Mouse (Mus musculus): Measurements from ENCODE around the gene Nrarp.

The Nrarp gene

GRCm38 (mm10) chr2:25197191-25197590 lies 16.6 kb downstream of the Nrarp start:
- H3K27me3 ChIP-seq (ENCODE audit: control insufficient read depth, insufficient read depth, low read length, poor library complexity, severe bottlenecking): no peaks in the 10 kb centered on the region
- peak; percentile 17 for DNase-seq (ENCODE audit: low read depth, low spot score)
- H3K36me3 ChIP-seq (ENCODE audit: control insufficient read depth, insufficient read depth, low read length, poor library complexity, severe bottlenecking): peaks cover 6% of the 10 kb centered on the region

GRCm38 (mm10) chr2:25197946-25198345 lies 17.4 kb downstream of the Nrarp start:
- no peak for DNase-seq (ENCODE audit: low read depth, low spot score)
- no peaks in the 10 kb centered on the region for H3K27me3 ChIP-seq (ENCODE audit: control insufficient read depth, insufficient read depth, low read length, poor library complexity, severe bottlenecking)
- peaks cover 6% of the 10 kb centered on the region for H3K36me3 ChIP-seq (ENCODE audit: control insufficient read depth, insufficient read depth, low read length, poor library complexity, severe bottlenecking)

- peaks cover 16% of the 10 kb centered on the region for H3K36me3 ChIP-seq (ENCODE audit: control insufficient read depth, insufficient read depth, low read length, poor library complexity, severe bottlenecking)
- H3K27me3 ChIP-seq (ENCODE audit: control insufficient read depth, insufficient read depth, low read length, poor library complexity, severe bottlenecking): no peaks in the 10 kb centered on the region
- no peak for DNase-seq (ENCODE audit: low read depth, low spot score)
These were observed 20.1 kb downstream of the Nrarp start for GRCm38 (mm10) chr2:25200631-25201030.

GRCm38 (mm10) chr2:25203631-25204214 lies 23.2 kb downstream of the Nrarp start:
- peaks cover 20% of the 10 kb centered on the region for H3K36me3 ChIP-seq (ENCODE audit: control insufficient read depth, insufficient read depth, low read length, poor library complexity, severe bottlenecking)
- DNase-seq (ENCODE audit: low read depth, low spot score): peak; percentile 26
- H3K27me3 ChIP-seq (ENCODE audit: control insufficient read depth, insufficient read depth, low read length, poor library complexity, severe bottlenecking): no peaks in the 10 kb centered on the region

- Histone ChIP-seq H3K36me3 (ENCODE audit: control insufficient read depth, insufficient read depth, low read length, poor library complexity, severe bottlenecking) (peaks cover 15% of the 10 kb centered on the region), H3K27me3 (ENCODE audit: control insufficient read depth, insufficient read depth, low read length, poor library complexity, severe bottlenecking) (no peaks in the 10 kb centered on the region)
- DNase-seq (ENCODE audit: low read depth, low spot score): no peak
These were observed 27.0 kb downstream of the Nrarp start for GRCm38 (mm10) chr2:25207593-25207992.

- no peak for DNase-seq (ENCODE audit: low read depth, low spot score)
- H3K36me3 ChIP-seq (ENCODE audit: control insufficient read depth, insufficient read depth, low read length, poor library complexity, severe bottlenecking): peaks cover 5% of the 10 kb centered on the region; the same call in 1 of the 2 replicates
- H3K27me3 ChIP-seq (ENCODE audit: control insufficient read depth, insufficient read depth, low read length, poor library complexity, severe bottlenecking): no peaks in the 10 kb centered on the region
These were observed 30.1 kb downstream of the Nrarp start for GRCm38 (mm10) chr2:25210686-25211085.

- Histone ChIP-seq H3K27me3 (ENCODE audit: control insufficient read depth, insufficient read depth, low read length, poor library complexity, severe bottlenecking) (no peaks in the 10 kb centered on the region), H3K36me3 (ENCODE audit: control insufficient read depth, insufficient read depth, low read length, poor library complexity, severe bottlenecking) (peaks cover 5% of the 10 kb centered on the region; the same call in 1 of the 2 replicates)
- peak; percentile 92 for DNase-seq (ENCODE audit: low read depth, low spot score)
These were observed 30.6 kb downstream of the Nrarp start, which contains the start of gene Nelfb for GRCm38 (mm10) chr2:25211121-25211670. TSS of gene Nelfb (minus strand) at chr2:25211489.

GRCm38 (mm10) chr2:25213266-25213865 lies 32.8 kb downstream of the Nrarp start:
- peaks cover 2% of the 10 kb centered on the region; the same call in 1 of the 2 replicates for H3K36me3 ChIP-seq (ENCODE audit: control insufficient read depth, insufficient read depth, low read length, poor library complexity, severe bottlenecking)
- H3K27me3 ChIP-seq (ENCODE audit: control insufficient read depth, insufficient read depth, low read length, poor library complexity, severe bottlenecking): no peaks in the 10 kb centered on the region
- no peak for DNase-seq (ENCODE audit: low read depth, low spot score)

- no peak for DNase-seq (ENCODE audit: low read depth, low spot score)
These were observed 33.9 kb downstream of the Nrarp start, which contains the start of gene Stpg3 for GRCm38 (mm10) chr2:25214444-25214843. TSS of gene Stpg3 (minus strand) at chr2:25214637.

GRCm38 (mm10) chr2:25217666-25218065 lies 37.1 kb downstream of the Nrarp start:
- no peak for DNase-seq (ENCODE audit: low read depth, low spot score)
- Histone ChIP-seq H3K36me3 (ENCODE audit: control insufficient read depth, insufficient read depth, low read length, poor library complexity, severe bottlenecking) (no peaks in the 10 kb centered on the region; the same call in 1 of the 2 replicates), H3K27me3 (ENCODE audit: control insufficient read depth, insufficient read depth, low read length, poor library complexity, severe bottlenecking) (no peaks in the 10 kb centered on the region)

More at GRCm38 (mm10) chr2:25214444-25214843, 33.9 kb downstream of the Nrarp start, which contains the start of gene Stpg3:
- Histone ChIP-seq H3K27me3 (ENCODE audit: control insufficient read depth, insufficient read depth, low read length, poor library complexity, severe bottlenecking) (no peaks in the 10 kb centered on the region), H3K36me3 (ENCODE audit: control insufficient read depth, insufficient read depth, low read length, poor library complexity, severe bottlenecking) (no peaks in the 10 kb centered on the region)

GRCm38 (mm10) chr2:25218445-25218844 lies 37.9 kb downstream of the Nrarp start, which contains the start of gene Fam166a:
TSS of gene Fam166a (plus strand) at chr2:25218745.
- no peak for DNase-seq (ENCODE audit: low read depth, low spot score)
- H3K36me3 ChIP-seq (ENCODE audit: control insufficient read depth, insufficient read depth, low read length, poor library complexity, severe bottlenecking): no peaks in the 10 kb centered on the region; the same call in 1 of the 2 replicates
- H3K27me3 ChIP-seq (ENCODE audit: control insufficient read depth, insufficient read depth, low read length, poor library complexity, severe bottlenecking): no peaks in the 10 kb centered on the region

GRCm38 (mm10) chr2:25221331-25221772 lies 40.8 kb downstream of the Nrarp start:
- H3K36me3 ChIP-seq (ENCODE audit: control insufficient read depth, insufficient read depth, low read length, poor library complexity, severe bottlenecking): no peaks in the 10 kb centered on the region; the same call in 1 of the 2 replicates
- no peaks in the 10 kb centered on the region for H3K27me3 ChIP-seq (ENCODE audit: control insufficient read depth, insufficient read depth, low read length, poor library complexity, severe bottlenecking)

GRCm38 (mm10) chr2:25223681-25224491 lies 43.3 kb downstream of the Nrarp start:
- no peak for DNase-seq (ENCODE audit: low read depth, low spot score)
- Histone ChIP-seq H3K27me3 (ENCODE audit: control insufficient read depth, insufficient read depth, low read length, poor library complexity, severe bottlenecking) (no peaks in the 10 kb centered on the region), H3K36me3 (ENCODE audit: control insufficient read depth, insufficient read depth, low read length, poor library complexity, severe bottlenecking) (no peaks in the 10 kb centered on the region; the same call in 1 of the 2 replicates)

More at GRCm38 (mm10) chr2:25221331-25221772, 40.8 kb downstream of the Nrarp start:
- no peak for DNase-seq (ENCODE audit: low read depth, low spot score)

GRCm38 (mm10) chr2:25224492-25224765 lies 43.9 kb downstream of the Nrarp start, which contains the start of gene Tubb4b:
TSS of gene Tubb4b (minus strand) at chr2:25224702.
- Histone ChIP-seq H3K36me3 (ENCODE audit: control insufficient read depth, insufficient read depth, low read length, poor library complexity, severe bottlenecking) (no peaks in the 10 kb centered on the region; the same call in 1 of the 2 replicates), H3K27me3 (ENCODE audit: control insufficient read depth, insufficient read depth, low read length, poor library complexity, severe bottlenecking) (no peaks in the 10 kb centered on the region)
- DNase-seq (ENCODE audit: low read depth, low spot score): no peak

All from splenic B cell, adult 2 months (primary cell).